Mouse (Mus musculus) kidney, adult 2 months (tissue): ENCODE results near the gene Akr1c6.

Experiments used
- CTCF ChIP-seq: fragments of 200-500 bp; conservative IDR thresholded peaks from 2 replicates; pipeline ENCODE4 v1.5.1; 2011; ENCODE audit warnings: low read depth, mild to moderate bottlenecking, control low read depth, low read length, moderate library complexity, mixed read lengths; ENCODE audit not compliant: insufficient read depth, insufficient read length
- POLR2A ChIP-seq: fragments of 200-500 bp; IDR thresholded peaks from one replicate; pipeline ENCODE4 v1.6.1; 2011; ENCODE audit warnings: low read depth, low read length, control low read depth

DNA sequence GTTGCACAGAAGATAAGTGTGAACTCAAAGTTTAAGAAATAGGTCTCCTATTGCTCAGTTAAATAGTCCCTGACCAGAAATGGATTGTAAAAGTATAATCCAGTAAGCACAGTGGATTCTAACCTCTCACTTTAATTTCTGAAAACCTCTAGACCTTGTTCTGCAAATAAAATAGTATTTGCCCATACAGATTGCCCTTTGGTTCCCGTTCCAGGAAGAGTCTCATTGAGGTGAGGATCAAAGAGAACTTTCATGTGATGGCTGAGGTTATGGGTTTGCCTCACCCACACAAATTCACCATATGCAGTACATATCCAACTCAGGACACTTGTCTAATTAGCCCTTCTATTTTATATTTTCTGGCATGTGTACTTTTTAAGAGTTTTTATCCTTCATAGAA, 33.8 kb downstream of the Akr1c6 start:
- TF ChIP-seq CTCF (no peak), POLR2A (no peak)
